Mouse (Mus musculus) bone marrow macrophage, adult 2 months (primary cell): ENCODE measurements at regions not wholly inside any gene's neighbourhood (a gene's known extent, or its start where the extent isn't known, plus 50 kb on each side); places are given as distances from the start of the nearest gene placed in this dataset.

ENCODE experiments used
- H3K27ac ChIP-seq: 2 replicates; pipeline ENCODE4 v1.5.1; 2012; ENCODE audit warnings: low read depth, low read length; ENCODE audit not compliant: insufficient read depth
- H3K4me1 ChIP-seq: 2 replicates; pipeline ENCODE4 v1.6.1; 2012; ENCODE audit warnings: low read length; ENCODE audit not compliant: control insufficient read depth, insufficient read depth
- H3K4me3 ChIP-seq: 2 replicates; pipeline ENCODE4 v1.5.1; 2012; ENCODE audit warnings: mild to moderate bottlenecking, low read length, moderate library complexity; ENCODE audit not compliant: insufficient read depth
- CTCF ChIP-seq: IDR thresholded peaks from 2 replicates; pipeline ENCODE4 v1.5.1; 2012; ENCODE audit warnings: low read depth, mild to moderate bottlenecking, low read length, moderate library complexity
- POLR2A ChIP-seq: IDR thresholded peaks from 2 replicates; pipeline ENCODE4 v1.6.1; 2012; ENCODE audit warnings: mild to moderate bottlenecking, low read depth, low read length, borderline replicate concordance

- H3K27ac ChIP-seq = no peak overlapping the region
- no peaks in the 10 kb centered on the region for H3K4me1 ChIP-seq
- no peak for TF ChIP-seq CTCF
- no peak for TF ChIP-seq POLR2A
- H3K4me3 ChIP-seq = no peak overlapping the region
These were observed 612.3 kb upstream of the Fam92a start for GRCm38 (mm10) chr4:12784068-12784467.

- H3K27ac ChIP-seq = no peak overlapping the region
- no peak for TF ChIP-seq CTCF
- no peak for TF ChIP-seq POLR2A
- H3K4me1 ChIP-seq = no peaks in the 10 kb centered on the region
- H3K4me3 ChIP-seq = no peak overlapping the region
These were observed 610.4 kb upstream of the Fam92a start for GRCm38 (mm10) chr4:12781969-12782904.

- Histone ChIP-seq H3K27ac (no peak overlapping the region), H3K4me1 (no peaks in the 10 kb centered on the region), H3K4me3 (no peak overlapping the region)
- TF ChIP-seq CTCF (no peak), POLR2A (no peak)
These were observed 608.4 kb upstream of the Fam92a start for GRCm38 (mm10) chr4:12780254-12780653.

DNA sequence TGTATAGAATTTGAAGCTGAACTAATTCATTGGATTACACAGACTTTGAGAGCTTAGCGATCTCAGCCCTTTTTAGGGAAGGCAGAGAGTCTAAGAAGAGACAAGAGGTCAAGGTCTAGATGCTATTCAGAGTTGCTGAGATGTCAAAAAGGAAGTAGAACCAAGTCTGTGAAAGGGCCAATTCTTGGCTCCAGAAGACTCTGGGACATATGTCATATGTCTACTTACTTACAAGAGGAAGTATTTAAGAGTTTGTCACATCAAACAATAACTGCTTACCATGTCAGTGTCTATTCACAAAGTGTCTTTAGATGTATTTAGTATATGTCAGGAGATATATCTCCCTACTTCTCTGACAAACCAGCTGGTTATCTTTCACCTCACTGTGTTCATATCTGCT is 607.4 kb upstream of the Fam92a start:
- TF ChIP-seq CTCF (no peak), POLR2A (no peak)
- Histone ChIP-seq H3K27ac (no peak overlapping the region), H3K4me1 (no peaks in the 10 kb centered on the region), H3K4me3 (no peak overlapping the region)

DNA sequence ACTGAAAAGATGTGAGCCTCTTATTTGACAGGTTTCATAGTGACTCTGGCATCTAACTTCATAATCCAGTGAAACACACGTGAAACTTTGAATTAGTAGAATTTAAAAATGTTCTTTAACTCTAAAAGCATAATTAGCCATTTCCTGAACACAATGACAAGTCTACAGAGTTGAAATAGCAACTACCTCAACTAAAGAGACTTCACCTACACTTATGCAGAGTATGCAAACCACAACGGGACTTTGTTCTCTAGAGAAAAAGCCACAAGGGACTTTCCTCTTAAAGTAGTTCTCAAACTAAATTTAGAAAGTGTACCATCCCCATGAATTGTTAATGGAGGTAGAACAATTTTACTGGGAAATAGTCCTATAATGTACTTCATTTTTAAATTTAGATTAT is 606.3 kb upstream of the Fam92a start:
- no peak overlapping the region for H3K4me3 ChIP-seq
- no peak overlapping the region for H3K27ac ChIP-seq
- H3K4me1 ChIP-seq = no peaks in the 10 kb centered on the region
- TF ChIP-seq POLR2A (no peak), CTCF (no peak)

- H3K4me3 ChIP-seq = no peak overlapping the region
- H3K27ac ChIP-seq = no peak overlapping the region
- no peaks in the 10 kb centered on the region for H3K4me1 ChIP-seq
- TF ChIP-seq CTCF = no peak
- TF ChIP-seq POLR2A = no peak
These were observed 604.4 kb upstream of the Fam92a start for GRCm38 (mm10) chr4:12776217-12776578.

DNA sequence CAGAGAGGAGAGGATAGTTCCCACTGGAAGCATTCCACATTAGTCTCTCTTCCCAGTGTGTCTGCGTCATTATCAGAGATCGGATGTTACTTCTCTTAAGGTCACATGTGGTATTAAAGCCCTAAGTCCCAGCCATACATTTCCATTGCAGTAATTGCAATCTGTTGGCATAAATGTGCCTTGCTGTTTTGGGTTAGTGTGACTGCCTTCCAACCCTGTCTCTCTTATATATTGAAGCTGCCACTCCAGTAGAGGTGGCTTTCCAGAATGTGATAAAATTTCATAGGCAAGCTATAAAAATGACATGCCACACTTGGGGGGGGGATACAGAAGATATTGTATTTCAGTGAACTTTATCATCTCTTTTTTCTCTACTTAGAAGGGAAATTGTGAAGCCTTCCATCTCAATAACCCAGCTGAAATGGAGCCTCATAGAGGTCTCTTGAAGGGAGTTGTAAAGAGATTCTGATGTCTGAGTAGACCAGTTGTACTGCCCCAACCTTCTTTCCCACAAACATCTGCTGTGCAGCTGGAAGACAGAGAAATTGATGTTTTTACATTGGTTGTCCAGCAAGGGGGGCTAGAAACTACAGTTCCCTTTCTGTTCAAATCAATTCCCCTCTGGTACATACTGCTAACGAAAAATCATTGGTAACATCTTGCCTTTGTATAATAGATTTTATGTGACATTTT is 603.9 kb upstream of the Fam92a start:
- Histone ChIP-seq H3K4me3 (no peak overlapping the region), H3K4me1 (no peaks in the 10 kb centered on the region)
- no peak for TF ChIP-seq CTCF
- no peak for TF ChIP-seq POLR2A

DNA sequence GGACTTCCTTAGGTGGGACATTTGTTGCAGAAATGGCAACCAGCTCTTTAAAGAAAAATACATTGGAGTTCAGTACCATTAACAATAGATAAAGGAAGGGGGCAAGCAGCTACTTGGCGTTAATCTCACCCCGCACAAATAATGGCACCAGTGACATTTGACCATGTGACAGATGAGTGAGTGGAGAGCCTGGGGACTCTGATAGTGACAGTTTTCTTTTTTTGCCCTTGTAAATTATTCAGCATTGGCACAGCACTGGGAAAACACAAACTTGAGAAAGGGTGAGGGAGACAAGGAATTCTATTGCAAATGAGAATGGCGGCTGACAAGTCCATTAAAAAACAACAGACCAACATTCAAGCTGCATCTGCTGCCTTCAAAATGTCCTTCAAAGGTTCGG is 603.3 kb upstream of the Fam92a start:
- Histone ChIP-seq H3K4me3 (no peak overlapping the region), H3K27ac (no peak overlapping the region), H3K4me1 (no peaks in the 10 kb centered on the region)
- TF ChIP-seq CTCF (no peak), POLR2A (no peak)

More for the DNA sequence above, 603.9 kb upstream of the Fam92a start:
- no peak overlapping the region for H3K27ac ChIP-seq

GRCm38 (mm10) chr4:12774671-12775070 is 602.9 kb upstream of the Fam92a start:
- no peaks in the 10 kb centered on the region for H3K4me1 ChIP-seq
- TF ChIP-seq POLR2A (no peak), CTCF (no peak)
- no peak overlapping the region for H3K27ac ChIP-seq
- no peak overlapping the region for H3K4me3 ChIP-seq

- Histone ChIP-seq H3K4me1 (no peaks in the 10 kb centered on the region), H3K27ac (no peak overlapping the region), H3K4me3 (no peak overlapping the region)
- TF ChIP-seq POLR2A = no peak
- TF ChIP-seq CTCF = no peak
These were observed 601.4 kb upstream of the Fam92a start for GRCm38 (mm10) chr4:12773201-12773600.
